Mouse (Mus musculus): ENCODE measurements around the gene Mknk1. TPM values are rescaled to one million over a fixed set of nuclear protein-coding genes. Genes with fewer than 3 reads are reported as not detected.

Gene Mknk1
- polyA plus RNA-seq, 1 experiment from 2014 or later = 23.1 TPM

GRCm38 (mm10) chr4:115863352-115863751 is 24.4 kb downstream of the Mknk1 start:
- no peaks in the 10 kb centered on the region for H3K9me3 ChIP-seq (ENCODE audit: control insufficient read depth, low read depth, low read length)
- no peak overlapping the region for H3K4me3 ChIP-seq (ENCODE audit: low read depth, low read length)
- no peak overlapping the region for H3K4me2 ChIP-seq (replicated peaks; ENCODE audit: low read depth, low read length)
- ATAC-seq (ENCODE audit: insufficient number of reproducible peaks, insufficient read depth, low FRiP score, low read depth) = no peak
- 54% methylated on average over 7 of the region's 7 CpGs for WGBS
- H3K27ac ChIP-seq (ENCODE audit: low read length) = no peak overlapping the region
- no peak overlapping the region for H3K9ac ChIP-seq (replicated peaks; ENCODE audit: low read depth, low read length)
- H3K4me1 ChIP-seq (ENCODE audit: control insufficient read depth, insufficient read depth, low read length) = 0 out of 2 replicates have a peak, but pooled peaks cover 3% of the 10 kb centered on the region
- H3K27me3 ChIP-seq (ENCODE audit: control insufficient read depth, insufficient read depth, low read length) = no peaks in the 10 kb centered on the region
- peaks cover 6% of the 10 kb centered on the region; the same call in 1 of the 2 replicates for H3K36me3 ChIP-seq (ENCODE audit: control insufficient read depth, insufficient read depth, low read length)

- Histone ChIP-seq H3K4me3 (ENCODE audit: low read depth, low read length) (no peak overlapping the region), H3K27ac (ENCODE audit: low read length) (no peak overlapping the region), H3K4me1 (ENCODE audit: control insufficient read depth, insufficient read depth, low read length) (0 out of 2 replicates have a peak, but pooled peaks cover 3% of the 10 kb centered on the region), H3K36me3 (ENCODE audit: control insufficient read depth, insufficient read depth, low read length) (peaks cover 6% of the 10 kb centered on the region; the same call in 1 of the 2 replicates), H3K9ac (replicated peaks; ENCODE audit: low read depth, low read length) (no peak overlapping the region), H3K27me3 (ENCODE audit: control insufficient read depth, insufficient read depth, low read length) (no peaks in the 10 kb centered on the region), H3K4me2 (replicated peaks; ENCODE audit: low read depth, low read length) (no peak overlapping the region), H3K9me3 (ENCODE audit: control insufficient read depth, low read depth, low read length) (no peaks in the 10 kb centered on the region)
- 22% methylated on average over 10 of the region's 10 CpGs for WGBS
- ATAC-seq (ENCODE audit: insufficient number of reproducible peaks, insufficient read depth, low FRiP score, low read depth) = no peak
Observed at GRCm38 (mm10) chr4:115863880-115864279, 24.9 kb downstream of the Mknk1 start.

- Histone ChIP-seq H3K9ac (replicated peaks; ENCODE audit: low read depth, low read length) (no peak overlapping the region), H3K27ac (ENCODE audit: low read length) (no peak overlapping the region), H3K4me3 (ENCODE audit: low read depth, low read length) (no peak overlapping the region), H3K4me2 (replicated peaks; ENCODE audit: low read depth, low read length) (no peak overlapping the region), H3K9me3 (ENCODE audit: control insufficient read depth, low read depth, low read length) (no peaks in the 10 kb centered on the region), H3K36me3 (ENCODE audit: control insufficient read depth, insufficient read depth, low read length) (no peaks in the 10 kb centered on the region; the same call in 1 of the 2 replicates), H3K4me1 (ENCODE audit: control insufficient read depth, insufficient read depth, low read length) (0 out of 2 replicates have a peak, but pooled peaks cover 3% of the 10 kb centered on the region), H3K27me3 (ENCODE audit: control insufficient read depth, insufficient read depth, low read length) (no peaks in the 10 kb centered on the region)
- WGBS = 45% methylated on average over 16 of the region's 16 CpGs
- no peak for ATAC-seq (ENCODE audit: insufficient number of reproducible peaks, insufficient read depth, low FRiP score, low read depth)
Observed at GRCm38 (mm10) chr4:115869512-115870210, 30.7 kb downstream of the Mknk1 start.

GRCm38 (mm10) chr4:115873231-115873630 is 34.2 kb downstream of the Mknk1 start:
- Histone ChIP-seq H3K36me3 (ENCODE audit: control insufficient read depth, insufficient read depth, low read length) (no peaks in the 10 kb centered on the region; the same call in 1 of the 2 replicates), H3K4me3 (ENCODE audit: low read depth, low read length) (no peak overlapping the region), H3K27ac (ENCODE audit: low read length) (no peak overlapping the region), H3K27me3 (ENCODE audit: control insufficient read depth, insufficient read depth, low read length) (no peaks in the 10 kb centered on the region), H3K4me2 (replicated peaks; ENCODE audit: low read depth, low read length) (no peak overlapping the region), H3K4me1 (ENCODE audit: control insufficient read depth, insufficient read depth, low read length) (no peaks in the 10 kb centered on the region), H3K9ac (replicated peaks; ENCODE audit: low read depth, low read length) (no peak overlapping the region), H3K9me3 (ENCODE audit: control insufficient read depth, low read depth, low read length) (no peaks in the 10 kb centered on the region)
- WGBS = 92% methylated on average over 3 of the region's 3 CpGs
- ATAC-seq (ENCODE audit: insufficient number of reproducible peaks, insufficient read depth, low FRiP score, low read depth) = no peak

- H3K36me3 ChIP-seq (ENCODE audit: control insufficient read depth, insufficient read depth, low read length) = no peaks in the 10 kb centered on the region; the same call in 1 of the 2 replicates
- H3K4me3 ChIP-seq (ENCODE audit: low read depth, low read length) = no peak overlapping the region
- no peaks in the 10 kb centered on the region for H3K9me3 ChIP-seq (ENCODE audit: control insufficient read depth, low read depth, low read length)
- no peak for ATAC-seq (ENCODE audit: insufficient number of reproducible peaks, insufficient read depth, low FRiP score, low read depth)
- H3K4me1 ChIP-seq (ENCODE audit: control insufficient read depth, insufficient read depth, low read length) = no peaks in the 10 kb centered on the region
- H3K4me2 ChIP-seq (replicated peaks; ENCODE audit: low read depth, low read length) = no peak overlapping the region
- WGBS = 10% methylated on average over 11 of the region's 11 CpGs
- H3K9ac ChIP-seq (replicated peaks; ENCODE audit: low read depth, low read length) = no peak overlapping the region
- H3K27me3 ChIP-seq (ENCODE audit: control insufficient read depth, insufficient read depth, low read length) = no peaks in the 10 kb centered on the region
- H3K27ac ChIP-seq (ENCODE audit: low read length) = no peak overlapping the region
Observed at GRCm38 (mm10) chr4:115878216-115878678, 39.2 kb downstream of the Mknk1 start.

GRCm38 (mm10) chr4:115878828-115879227 is 39.8 kb downstream of the Mknk1 start:
- H3K36me3 ChIP-seq (ENCODE audit: control insufficient read depth, insufficient read depth, low read length) = no peaks in the 10 kb centered on the region
- ATAC-seq (ENCODE audit: insufficient number of reproducible peaks, insufficient read depth, low FRiP score, low read depth) = no peak
- no peaks in the 10 kb centered on the region for H3K27me3 ChIP-seq (ENCODE audit: control insufficient read depth, insufficient read depth, low read length)
- 41% methylated on average over 9 of the region's 9 CpGs for WGBS
- H3K4me2 ChIP-seq (replicated peaks; ENCODE audit: low read depth, low read length) = no peak overlapping the region
- H3K4me1 ChIP-seq (ENCODE audit: control insufficient read depth, insufficient read depth, low read length) = no peaks in the 10 kb centered on the region
- no peaks in the 10 kb centered on the region for H3K9me3 ChIP-seq (ENCODE audit: control insufficient read depth, low read depth, low read length)
- H3K9ac ChIP-seq (replicated peaks; ENCODE audit: low read depth, low read length) = no peak overlapping the region
- H3K4me3 ChIP-seq (ENCODE audit: low read depth, low read length) = no peak overlapping the region
- H3K27ac ChIP-seq (ENCODE audit: low read length) = no peak overlapping the region

- H3K4me2 ChIP-seq (replicated peaks; ENCODE audit: low read depth, low read length) = no peak overlapping the region
- H3K27ac ChIP-seq (ENCODE audit: low read length) = no peak overlapping the region
- H3K9ac ChIP-seq (replicated peaks; ENCODE audit: low read depth, low read length) = no peak overlapping the region
- H3K4me3 ChIP-seq (ENCODE audit: low read depth, low read length) = no peak overlapping the region
- WGBS = 0% methylated on average over 1 of the region's 1 CpGs
- H3K4me1 ChIP-seq (ENCODE audit: control insufficient read depth, insufficient read depth, low read length) = no peaks in the 10 kb centered on the region
- H3K36me3 ChIP-seq (ENCODE audit: control insufficient read depth, insufficient read depth, low read length) = no peaks in the 10 kb centered on the region
- H3K27me3 ChIP-seq (ENCODE audit: control insufficient read depth, insufficient read depth, low read length) = no peaks in the 10 kb centered on the region
- ATAC-seq (ENCODE audit: insufficient number of reproducible peaks, insufficient read depth, low FRiP score, low read depth) = no peak
- no peaks in the 10 kb centered on the region for H3K9me3 ChIP-seq (ENCODE audit: control insufficient read depth, low read depth, low read length)
Observed at GRCm38 (mm10) chr4:115881183-115881582, 42.2 kb downstream of the Mknk1 start.

- no peak overlapping the region for H3K9ac ChIP-seq (replicated peaks; ENCODE audit: low read depth, low read length)
- H3K4me3 ChIP-seq (ENCODE audit: low read depth, low read length) = no peak overlapping the region
- no peaks in the 10 kb centered on the region for H3K9me3 ChIP-seq (ENCODE audit: control insufficient read depth, low read depth, low read length)
- H3K4me1 ChIP-seq (ENCODE audit: control insufficient read depth, insufficient read depth, low read length) = no peaks in the 10 kb centered on the region
- H3K27me3 ChIP-seq (ENCODE audit: control insufficient read depth, insufficient read depth, low read length) = no peaks in the 10 kb centered on the region
- H3K4me2 ChIP-seq (replicated peaks; ENCODE audit: low read depth, low read length) = no peak overlapping the region
- WGBS = 55% methylated on average over 4 of the region's 4 CpGs
- H3K36me3 ChIP-seq (ENCODE audit: control insufficient read depth, insufficient read depth, low read length) = no peaks in the 10 kb centered on the region
- ATAC-seq (ENCODE audit: insufficient number of reproducible peaks, insufficient read depth, low FRiP score, low read depth) = no peak
- no peak overlapping the region for H3K27ac ChIP-seq (ENCODE audit: low read length)
Observed at GRCm38 (mm10) chr4:115882195-115882594, 43.2 kb downstream of the Mknk1 start.

Data from stomach, embryonic 14.5 days (tissue).